Mouse (Mus musculus): ENCODE data around the gene Pgc. TPM values are rescaled to one million over a fixed set of nuclear protein-coding genes. Genes with fewer than 3 reads are reported as not detected.

The Pgc gene
- polyA plus RNA-seq, 1 experiment = not detected

DNA sequence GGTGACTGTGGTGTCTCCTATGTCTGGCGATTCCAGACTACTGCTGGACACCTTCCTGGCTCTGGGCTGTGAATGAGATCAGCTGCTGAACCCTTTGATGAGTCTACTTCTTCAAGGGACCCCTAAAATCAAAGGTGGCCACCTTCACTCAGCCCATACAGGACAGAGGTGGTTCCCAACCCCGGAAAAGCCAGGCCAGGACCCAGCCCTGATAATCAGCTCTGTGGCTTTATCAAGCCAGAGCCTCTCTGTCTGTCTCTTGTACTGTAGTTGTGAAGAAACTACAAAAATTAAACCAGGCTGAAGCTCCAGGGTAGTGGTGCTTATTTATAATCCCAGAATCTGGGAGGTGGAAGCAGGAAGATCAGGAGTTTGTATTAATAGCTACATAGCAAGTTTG is 50.5 kb downstream of the Pgc start:
- no peak for DNase-seq (ENCODE audit: extremely low spot score in 1 of 2, low spot score in 1 of 2)

DNA sequence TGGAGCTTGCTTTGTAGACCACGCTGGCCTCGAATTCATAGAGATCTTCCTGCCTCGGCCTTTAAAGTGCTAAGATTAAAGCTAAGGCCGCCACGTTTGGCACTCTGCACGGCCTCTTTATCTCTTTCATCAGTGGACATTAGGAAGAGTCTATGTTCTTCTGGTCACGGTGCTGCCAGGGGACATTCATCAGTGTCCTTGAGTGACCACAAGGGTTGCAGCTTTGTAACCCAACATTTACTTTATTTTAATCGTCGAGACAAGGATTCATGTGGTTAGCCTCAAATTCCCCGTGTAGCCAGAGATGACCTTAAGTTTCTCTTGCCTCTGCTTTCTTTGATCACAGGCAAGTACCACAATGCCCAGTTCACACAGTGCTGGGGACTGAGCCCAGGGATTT is 53.8 kb downstream of the Pgc start:
- no peak for DNase-seq (ENCODE audit: extremely low spot score in 1 of 2, low spot score in 1 of 2)

DNA sequence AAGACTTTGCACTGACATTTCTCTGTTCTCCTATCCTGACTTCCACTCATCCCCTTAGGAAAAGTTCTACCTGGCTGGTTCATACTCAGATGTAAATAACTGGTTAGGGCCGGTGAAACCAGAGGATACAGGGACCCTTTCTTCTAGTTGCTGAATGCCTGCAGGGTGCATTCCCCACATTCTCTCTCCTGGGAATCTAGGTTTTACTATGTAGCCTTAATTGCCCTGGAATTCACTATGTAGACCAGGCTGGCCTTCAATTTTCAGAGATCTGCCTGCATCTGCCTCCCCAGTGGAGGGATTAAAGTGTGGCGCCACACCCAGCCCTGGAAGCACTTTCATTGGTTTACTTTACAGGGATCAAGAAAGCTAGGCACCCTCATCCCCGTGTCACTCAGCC is 55.8 kb downstream of the Pgc start:
- DNase-seq (ENCODE audit: extremely low spot score in 1 of 2, low spot score in 1 of 2) = no peak

DNA sequence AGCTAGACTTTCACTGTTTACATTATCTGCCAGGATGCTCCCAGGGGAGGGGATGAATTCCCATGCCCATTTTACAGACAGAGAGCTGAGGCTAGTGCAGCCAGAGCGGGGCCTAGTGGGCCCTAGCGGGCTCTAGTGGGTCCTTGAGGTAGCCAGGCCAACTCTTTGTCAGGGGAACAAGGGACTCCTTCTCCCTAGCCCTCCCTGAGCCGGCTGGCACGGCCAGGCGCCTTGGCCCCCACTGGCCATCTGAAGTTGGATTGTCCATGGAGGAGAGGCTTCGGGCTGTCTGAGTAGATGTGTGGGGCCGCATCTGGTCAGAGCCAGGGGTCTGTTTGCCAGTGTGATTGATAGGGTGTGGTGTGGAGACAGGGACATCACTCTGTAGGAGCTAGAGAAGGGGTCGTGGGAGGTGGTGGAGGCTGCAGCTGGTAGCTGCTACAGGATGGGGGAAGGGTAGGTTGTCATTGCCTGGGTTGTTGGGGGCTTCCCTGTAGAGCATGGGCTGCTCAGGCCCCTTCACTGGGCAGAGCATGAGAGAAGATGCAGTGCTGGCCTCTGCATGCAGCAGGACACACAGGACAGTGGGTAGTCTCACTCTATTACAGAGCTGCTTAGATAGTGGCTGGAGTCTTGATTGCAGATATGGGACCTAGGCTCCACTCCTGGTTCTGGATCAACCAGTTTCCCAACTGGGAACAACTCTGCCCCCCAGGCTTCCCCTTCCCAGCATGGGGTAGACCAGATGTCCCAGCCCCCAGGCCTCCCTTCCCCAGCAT is 57.0 kb downstream of the Pgc start:
- no peak for DNase-seq (ENCODE audit: extremely low spot score in 1 of 2, low spot score in 1 of 2)

Other genes with a start within 250 kb of the Pgc start
- 30.5 and 32.6 TPM in 2 replicates for gene Taf8, start 224.6 kb upstream of the Pgc start, polyA plus RNA-seq (2012; rRNA removed)
- gene Ccnd3, start 221.8 kb upstream of the Pgc start, polyA plus RNA-seq (2012; rRNA removed) = 34.4 and 36.0 TPM in 2 replicates
- gene Bysl, start 115.3 kb upstream of the Pgc start, polyA plus RNA-seq (2012; rRNA removed) = 18.0 TPM in 2 replicates
- gene Med20, start 115.3 kb upstream of the Pgc start, polyA plus RNA-seq (2012; rRNA removed) = 33.2 and 34.6 TPM in 2 replicates
- 3.5 and 3.7 TPM in 2 replicates for gene Gm20517, start 115.3 kb upstream of the Pgc start, polyA plus RNA-seq (2012; rRNA removed)
- 12.4 and 13.1 TPM in 2 replicates for gene Usp49, start 96.2 kb upstream of the Pgc start, polyA plus RNA-seq (2012; rRNA removed)
- 143 and 168 TPM in 2 replicates for gene Tomm6, start 38.5 kb upstream of the Pgc start, polyA plus RNA-seq (2012; rRNA removed)
- 39.1 and 39.9 TPM in 2 replicates for gene Frs3, start 37.8 kb upstream of the Pgc start, polyA plus RNA-seq (2012; rRNA removed)
- gene Gm21981, start 32.4 kb upstream of the Pgc start, polyA plus RNA-seq (2012; rRNA removed) = 4.3 and 6.6 TPM in 2 replicates
- gene Prickle4, start 32.1 kb upstream of the Pgc start, polyA plus RNA-seq (2012; rRNA removed) = 1.0 TPM in 1 of 2 replicates, not detected in the other
- gene Tfeb, start 10.2 kb downstream of the Pgc start, polyA plus RNA-seq (2012; rRNA removed) = 9.5 and 9.9 TPM in 2 replicates
- 3.8 and 4.6 TPM in 2 replicates for gene Mdfi, start 107.8 kb downstream of the Pgc start, polyA plus RNA-seq (2012; rRNA removed)
- gene Foxp4, start 197.8 kb downstream of the Pgc start, polyA plus RNA-seq (2012; rRNA removed) = 41.7 and 50.1 TPM in 2 replicates